Mouse (Mus musculus): ENCODE data around the gene Ttc21a.

DNA sequence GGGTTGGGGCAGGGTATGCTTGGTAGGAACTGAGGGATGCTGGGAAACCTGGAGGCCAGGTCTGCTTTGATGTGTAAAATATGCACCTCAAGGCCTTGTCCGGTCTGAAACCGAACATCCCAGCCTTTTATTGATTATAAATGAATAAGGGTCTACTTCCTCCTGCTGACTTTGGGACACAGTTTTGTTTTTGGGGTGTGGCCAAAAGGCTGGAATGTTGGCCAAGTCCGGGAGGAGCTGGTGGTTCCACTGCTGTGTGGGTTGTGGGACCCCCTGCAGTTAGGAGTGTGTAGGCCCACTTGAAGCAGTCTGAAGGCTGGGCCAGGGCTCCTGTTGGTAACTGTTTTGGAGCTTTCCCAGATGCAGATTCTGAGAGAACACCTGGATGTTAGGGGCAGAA, 68.5 kb downstream of the Ttc21a start:
- TF ChIP-seq TAL1 (IDR thresholded peaks at IDR 0.05; ENCODE audit: low read length) (no peak), GATA1 (IDR thresholded peaks at IDR 0.05; ENCODE audit: low read length) (no peak)

All from erythroblast, embryonic 14.5 days (primary cell).